In the genomic region with DNA sequence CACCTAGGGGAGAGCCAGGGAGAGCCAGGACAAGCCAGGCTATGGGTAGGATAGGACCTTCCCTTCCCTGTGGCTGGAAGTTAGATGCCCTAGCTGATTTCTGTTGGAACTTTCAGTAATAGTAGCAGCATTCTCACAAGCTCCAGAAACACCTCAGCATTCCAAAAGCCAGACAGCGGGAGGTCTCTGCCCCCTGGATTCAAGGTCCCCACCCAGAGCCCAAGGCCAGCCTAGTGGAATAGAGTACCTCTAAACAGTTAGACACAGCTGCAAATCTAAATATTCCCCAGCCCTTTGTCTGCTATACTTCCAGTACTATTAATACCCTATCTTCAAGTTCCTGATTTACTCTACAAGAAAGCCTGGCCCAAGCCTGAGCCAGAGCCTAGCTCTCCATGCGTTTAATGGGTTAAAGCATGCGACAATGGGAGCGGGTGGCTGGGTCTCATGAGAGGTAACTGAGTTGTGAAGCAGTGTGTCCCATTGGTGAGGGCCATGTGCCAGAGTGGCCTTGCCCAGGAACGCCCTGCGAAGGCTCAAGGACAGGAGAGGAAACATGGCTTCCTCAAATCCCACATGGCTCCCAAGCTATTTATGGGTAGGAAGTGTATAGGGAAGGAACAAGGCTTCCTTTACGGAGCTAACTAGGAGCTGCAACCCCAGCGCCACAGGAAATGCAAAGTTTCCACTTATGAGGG, we compare ENCODE assay signal across 10 mouse cellular contexts. TPM values are rescaled to one million over a fixed set of nuclear protein-coding genes. Genes with fewer than 3 reads are reported as not detected.
DNase-seq lines count a peak whose midpoint lies in the region; ATAC-seq and TF ChIP-seq lines count a peak whose summit lies in the region.
"Had no signal": no experiment of that assay in that cellular context is flagged by ENCODE, and none has a peak within 500 bp of the region (broad histone marks: within the 10 kb centered on the region; RNA-seq: fewer than 3 reads in every experiment).

No protein-coding gene starts in this region.

- TF ChIP-seq CTCF in lung, adult 2 months (IDR thresholded peaks at IDR 0.05; ENCODE audit: insufficient read depth, low read length) = no peak
- TF ChIP-seq CTCF in hindbrain, postnatal 0 days (IDR thresholded peaks at IDR 0.05; ENCODE audit: low read depth) = no peak

- peak overlapping the region; percentile 87 for H3K27ac ChIP-seq in lung, embryonic 15.5 days
- peak overlapping the region; percentile 61 for H3K27ac ChIP-seq in heart, embryonic 12.5 days (ENCODE audit: poor library complexity, severe bottlenecking)
- peak overlapping the region; percentile 22; the same call in 1 of the 2 replicates for H3K27ac ChIP-seq in kidney, embryonic 16.5 days (ENCODE audit: low read length)
- no peak overlapping the region for H3K27ac ChIP-seq in midbrain, embryonic 14.5 days (replicated peaks; ENCODE audit: low read depth, low read length)
- H3K27ac ChIP-seq in hindbrain, postnatal 0 days = no peak overlapping the region
- H3K27ac ChIP-seq: limb, embryonic 13.5 days had no signal

- no peaks in the 10 kb centered on the region for H3K27me3 ChIP-seq in lung, embryonic 15.5 days
- no peaks in the 10 kb centered on the region for H3K27me3 ChIP-seq in heart, embryonic 12.5 days (replicated peaks)
- H3K27me3 ChIP-seq in kidney, embryonic 16.5 days (ENCODE audit: insufficient read depth, low read length) = no peaks in the 10 kb centered on the region
- H3K27me3 ChIP-seq in midbrain, embryonic 14.5 days (ENCODE audit: control insufficient read depth, insufficient read depth, low read length) = no peaks in the 10 kb centered on the region
- H3K27me3 ChIP-seq in hindbrain, postnatal 0 days (ENCODE audit: insufficient read depth, low read length) = no peaks in the 10 kb centered on the region

- H3K4me2 ChIP-seq in lung, embryonic 15.5 days = no peak overlapping the region
- H3K4me2 ChIP-seq in heart, embryonic 12.5 days = no peak overlapping the region
- H3K4me2 ChIP-seq in kidney, embryonic 16.5 days (replicated peaks; ENCODE audit: low read depth, low read length) = no peak overlapping the region
- no peak overlapping the region for H3K4me2 ChIP-seq in midbrain, embryonic 14.5 days (ENCODE audit: low read length)
- H3K4me2 ChIP-seq in hindbrain, postnatal 0 days (ENCODE audit: low read depth, low read length) = no peak overlapping the region
- H3K4me2 ChIP-seq: limb, embryonic 13.5 days had no signal

- H3K9ac ChIP-seq in lung, embryonic 15.5 days = no peak overlapping the region
- H3K9ac ChIP-seq in heart, embryonic 12.5 days = no peak overlapping the region
- no peak overlapping the region for H3K9ac ChIP-seq in kidney, embryonic 16.5 days (replicated peaks; ENCODE audit: low read length)
- no peak overlapping the region for H3K9ac ChIP-seq in midbrain, embryonic 14.5 days (replicated peaks; ENCODE audit: low read length)
- H3K9ac ChIP-seq in hindbrain, postnatal 0 days (replicated peaks; ENCODE audit: low read length) = no peak overlapping the region
- H3K9ac ChIP-seq: limb, embryonic 13.5 days had no signal

- DNase-seq in lung, adult 2 months = no peak
- no peak for DNase-seq in midbrain, embryonic 14.5 days
- DNase-seq in cerebellum, postnatal 25 days = no peak
- DNase-seq in hindbrain, postnatal 0 days (ENCODE audit: low spot score) = no peak
- no peak for DNase-seq in natural killer cell, adult 2 months (ENCODE audit: low spot score in 2 of 2)
- DNase-seq: right cerebral cortex, postnatal 4 days had no signal

- WGBS in lung, embryonic 15.5 days = 72% methylated on average over 8 of the region's 8 CpGs
- 42% methylated on average over 8 of the region's 8 CpGs for WGBS in lung, adult 2 months
- 56% methylated on average over 8 of the region's 8 CpGs for WGBS in heart, embryonic 12.5 days
- 79% methylated on average over 8 of the region's 8 CpGs for WGBS in kidney, embryonic 16.5 days
- 88% methylated on average over 8 of the region's 8 CpGs for WGBS in midbrain, embryonic 14.5 days
- WGBS in hindbrain, postnatal 0 days = 81% methylated on average over 8 of the region's 8 CpGs

- no peak overlapping the region for H3K4me3 ChIP-seq in lung, embryonic 15.5 days
- no peak overlapping the region for H3K4me3 ChIP-seq in lung, adult 2 months (replicated peaks; ENCODE audit: extremely low read depth, low read depth, low read length)
- no peak overlapping the region for H3K4me3 ChIP-seq in heart, embryonic 12.5 days
- H3K4me3 ChIP-seq in kidney, embryonic 16.5 days (ENCODE audit: low read length) = no peak overlapping the region
- no peak overlapping the region for H3K4me3 ChIP-seq in midbrain, embryonic 14.5 days (replicated peaks; ENCODE audit: low read depth, low read length)
- H3K4me3 ChIP-seq in hindbrain, postnatal 0 days (ENCODE audit: low read length) = no peak overlapping the region
- H3K4me3 ChIP-seq: limb, embryonic 13.5 days had no signal

- TF ChIP-seq POLR2A in lung, adult 2 months (IDR thresholded peaks at IDR 0.05; ENCODE audit: borderline replicate concordance, extremely low read depth, low read depth, low read length) = no peak

- ATAC-seq in lung, embryonic 15.5 days (ENCODE audit: borderline replicate concordance, extremely low read depth, low FRiP score, low TSS enrichment) = no peak
- ATAC-seq in heart, embryonic 12.5 days (ENCODE audit: insufficient number of reproducible peaks, low FRiP score) = peak; percentile 60; the same call in 1 of the 2 replicates
- no peak for ATAC-seq in kidney, embryonic 16.5 days (ENCODE audit: low FRiP score, low TSS enrichment)
- no peak for ATAC-seq in midbrain, embryonic 14.5 days (ENCODE audit: low FRiP score, low TSS enrichment)
- no peak for ATAC-seq in hindbrain, postnatal 0 days

- peaks cover 62% of the 10 kb centered on the region for H3K4me1 ChIP-seq in lung, embryonic 15.5 days
- peaks cover 23% of the 10 kb centered on the region for H3K4me1 ChIP-seq in lung, adult 2 months (ENCODE audit: control insufficient read depth, insufficient read depth, low read length)
- H3K4me1 ChIP-seq in heart, embryonic 12.5 days (replicated peaks) = peaks cover 63% of the 10 kb centered on the region
- H3K4me1 ChIP-seq in kidney, embryonic 16.5 days (ENCODE audit: insufficient read depth, low read length) = peaks cover 74% of the 10 kb centered on the region
- no peaks in the 10 kb centered on the region for H3K4me1 ChIP-seq in midbrain, embryonic 14.5 days (ENCODE audit: control insufficient read depth, insufficient read depth, low read length)
- 0 out of 2 replicates have a peak, but pooled peaks cover 4% of the 10 kb centered on the region for H3K4me1 ChIP-seq in hindbrain, postnatal 0 days (ENCODE audit: insufficient read depth, low read length)

- 0 out of 2 replicates have a peak, but pooled peaks cover 6% of the 10 kb centered on the region for H3K36me3 ChIP-seq in lung, embryonic 15.5 days
- peaks cover 5% of the 10 kb centered on the region; the same call in 1 of the 2 replicates for H3K36me3 ChIP-seq in heart, embryonic 12.5 days
- peaks cover 7% of the 10 kb centered on the region; the same call in 1 of the 2 replicates for H3K36me3 ChIP-seq in kidney, embryonic 16.5 days (ENCODE audit: insufficient read depth, low read length)
- no peaks in the 10 kb centered on the region for H3K36me3 ChIP-seq in midbrain, embryonic 14.5 days (ENCODE audit: control insufficient read depth, insufficient read depth, low read length)
- no peaks in the 10 kb centered on the region for H3K36me3 ChIP-seq in hindbrain, postnatal 0 days (ENCODE audit: insufficient read depth, low read length)
- H3K36me3 ChIP-seq: limb, embryonic 13.5 days had no signal

- no peaks in the 10 kb centered on the region for H3K9me3 ChIP-seq in lung, embryonic 15.5 days
- H3K9me3 ChIP-seq in heart, embryonic 12.5 days (replicated peaks) = no peaks in the 10 kb centered on the region
- H3K9me3 ChIP-seq in kidney, embryonic 16.5 days (ENCODE audit: low read length) = no peaks in the 10 kb centered on the region
- H3K9me3 ChIP-seq in midbrain, embryonic 14.5 days (ENCODE audit: control insufficient read depth, low read length) = no peaks in the 10 kb centered on the region
- no peaks in the 10 kb centered on the region for H3K9me3 ChIP-seq in hindbrain, postnatal 0 days (ENCODE audit: low read length)
- H3K9me3 ChIP-seq: limb, embryonic 13.5 days had no signal

RNA-seq across cellular contexts. Expression of gene Col4a2, which starts 15.3 kb away (rescaled TPM):
- polyA plus RNA-seq in lung, embryonic 15.5 days (2015; fragmentation: Nextera tagmentation; extraction: Ambion mirVana) = 121 and 126 TPM in 2 replicates
- polyA plus RNA-seq in lung, adult 2 months (2012; rRNA removed) = 219 and 237 TPM in 2 replicates
- polyA plus RNA-seq in heart, embryonic 12.5 days (2016; fragmentation: Nextera tagmentation; extraction: Ambion mirVana) = 117 and 129 TPM in 2 replicates
- polyA plus RNA-seq in kidney, embryonic 16.5 days (2015; fragmentation: Nextera tagmentation; extraction: Ambion mirVana) = 121 and 126 TPM in 2 replicates
- polyA plus RNA-seq in midbrain, embryonic 14.5 days (2014; fragmentation: Nextera tagmentation; extraction: Ambion mirVana) = 15.0 and 40.7 TPM in 2 replicates
- 76.6 and 95.8 TPM in 2 replicates for total RNA-seq in hindbrain, postnatal 0 days (2014; rRNA removed)
- polyA plus RNA-seq in hindbrain, postnatal 0 days (2015; fragmentation: Nextera tagmentation; extraction: Ambion mirVana) = 26.5 and 27.8 TPM in 2 replicates

RNA-seq across cellular contexts. Expression of gene Col4a1, which starts 15.3 kb away (rescaled TPM):
- 335 and 360 TPM in 2 replicates for polyA plus RNA-seq in lung, embryonic 15.5 days (2015; fragmentation: Nextera tagmentation; extraction: Ambion mirVana)
- polyA plus RNA-seq in lung, adult 2 months (2012; rRNA removed) = 556 and 580 TPM in 2 replicates
- 240 and 249 TPM in 2 replicates for polyA plus RNA-seq in heart, embryonic 12.5 days (2016; fragmentation: Nextera tagmentation; extraction: Ambion mirVana)
- 382 and 440 TPM in 2 replicates for polyA plus RNA-seq in kidney, embryonic 16.5 days (2015; fragmentation: Nextera tagmentation; extraction: Ambion mirVana)
- 38.1 and 123 TPM in 2 replicates for polyA plus RNA-seq in midbrain, embryonic 14.5 days (2014; fragmentation: Nextera tagmentation; extraction: Ambion mirVana)
- 203 and 254 TPM in 2 replicates for total RNA-seq in hindbrain, postnatal 0 days (2014; rRNA removed)
- polyA plus RNA-seq in hindbrain, postnatal 0 days (2015; fragmentation: Nextera tagmentation; extraction: Ambion mirVana) = 46.4 and 55.6 TPM in 2 replicates

Comparison
In these comparisons a context has a peak if more than half of its experiments do, and no peak if none do; other contexts are left out.
1. H3K27ac ChIP-seq: peak in lung, embryonic 15.5 days (single experiment), heart, embryonic 12.5 days (single experiment) and kidney, embryonic 16.5 days (single experiment); none in midbrain, embryonic 14.5 days (single experiment) and hindbrain, postnatal 0 days (single experiment).